Mouse (Mus musculus) liver, embryonic 15.5 days (tissue): Measurements from ENCODE around the gene Tbc1d14. TPM values are rescaled to one million over a fixed set of nuclear protein-coding genes. Genes with fewer than 3 reads are reported as not detected.

Source experiments
- ATAC-seq: fragments of 200-750 bp; cut with Nextera tagmentation; 2 replicates; pipeline ENCODE4 v1.8.0; 2017; ENCODE audit warnings: moderate number of reproducible peaks, mild to moderate bottlenecking, moderate library complexity; ENCODE audit not compliant: insufficient read depth
- H3K27ac ChIP-seq: fragments of 300-500 bp; sonication (generic); replicated peaks from 2 replicates; pipeline ENCODE4 v1.5.1; 2015; ENCODE audit warnings: mild to moderate bottlenecking, inconsistent platforms
- H3K27me3 ChIP-seq: fragments of 300-500 bp; sonication (generic); 2 replicates; pipeline ENCODE4 v1.6.1; 2015; ENCODE audit warnings: mild to moderate bottlenecking, inconsistent platforms
- H3K36me3 ChIP-seq: fragments of 300-500 bp; sonication (generic); replicated peaks from 2 replicates; pipeline ENCODE4 v1.6.1; 2015; ENCODE audit warnings: moderate library complexity, mild to moderate bottlenecking, inconsistent platforms
- H3K4me1 ChIP-seq: fragments of 300-500 bp; sonication (generic); replicated peaks from 2 replicates; pipeline ENCODE4 v1.6.1; 2015; ENCODE audit warnings: inconsistent platforms
- H3K4me2 ChIP-seq: fragments of 300-500 bp; sonication (generic); 2 replicates; pipeline ENCODE4 v1.6.1; 2015; ENCODE audit warnings: moderate library complexity, mild to moderate bottlenecking, inconsistent platforms
- H3K4me3 ChIP-seq: fragments of 300-500 bp; sonication (generic); replicated peaks from 2 replicates; pipeline ENCODE4 v1.5.1; 2015; ENCODE audit warnings: mild to moderate bottlenecking, inconsistent platforms
- H3K9ac ChIP-seq: fragments of 300-500 bp; sonication (generic); 2 replicates; pipeline ENCODE4 v1.6.1; 2015; ENCODE audit warnings: moderate library complexity, mild to moderate bottlenecking, inconsistent platforms
- H3K9me3 ChIP-seq: fragments of 300-500 bp; sonication (generic); replicated peaks from 2 replicates; pipeline ENCODE4 v1.6.1; 2016; ENCODE audit warnings: inconsistent platforms
- WGBS: fragments of 180-500 bp; shearing (Covaris S2); methylation state at CpG from one replicate; pipeline ENCODE4 v1.1.7; 2015; ENCODE audit warnings: mixed read lengths; ENCODE audit not compliant: insufficient replicate concordance; 5-methylcytosine and 5-hydroxymethylcytosine counted together
- polyA plus RNA-seq: library from polyadenylated mRNA; unstranded; fragments of >200 nt; fragmentation: Nextera tagmentation; extraction: Ambion mirVana; gene quantifications from 2 replicates; pipeline ENCODE4 v1.2.1, GENCODE M21; 2015

The Tbc1d14 gene
- polyA plus RNA-seq, 1 experiment from 2014 or later, result 9.0 TPM

DNA sequence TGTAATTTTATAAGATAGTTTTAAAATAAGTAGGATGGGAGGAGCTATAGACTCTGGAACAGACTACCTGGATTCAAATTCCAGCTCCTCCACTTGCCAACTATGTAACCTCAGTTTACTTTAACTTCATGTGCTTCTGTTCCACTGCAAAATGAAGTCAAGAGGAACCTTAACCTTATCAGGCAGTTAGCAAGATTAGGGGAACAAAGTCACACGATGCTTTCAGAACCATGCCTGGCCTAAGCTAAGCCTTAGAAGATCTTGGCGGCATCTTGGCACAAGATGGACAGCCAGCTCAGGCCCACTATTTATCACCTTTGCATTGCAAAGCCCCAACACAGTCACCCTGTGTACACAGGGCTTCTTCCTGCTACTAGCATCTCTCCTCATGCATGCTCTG is 14.1 kb downstream of the Tbc1d14 start:
- Histone ChIP-seq H3K4me2 (no peak overlapping the region), H3K9ac (no peak overlapping the region), H3K27me3 (no peaks in the 10 kb centered on the region), H3K27ac (no peak overlapping the region), H3K36me3 (no peaks in the 10 kb centered on the region), H3K4me1 (peaks cover 57% of the 10 kb centered on the region), H3K9me3 (no peaks in the 10 kb centered on the region), H3K4me3 (no peak overlapping the region)
- ATAC-seq, result no peak
- 42% methylated on average over 2 of the region's 2 CpGs for WGBS

DNA sequence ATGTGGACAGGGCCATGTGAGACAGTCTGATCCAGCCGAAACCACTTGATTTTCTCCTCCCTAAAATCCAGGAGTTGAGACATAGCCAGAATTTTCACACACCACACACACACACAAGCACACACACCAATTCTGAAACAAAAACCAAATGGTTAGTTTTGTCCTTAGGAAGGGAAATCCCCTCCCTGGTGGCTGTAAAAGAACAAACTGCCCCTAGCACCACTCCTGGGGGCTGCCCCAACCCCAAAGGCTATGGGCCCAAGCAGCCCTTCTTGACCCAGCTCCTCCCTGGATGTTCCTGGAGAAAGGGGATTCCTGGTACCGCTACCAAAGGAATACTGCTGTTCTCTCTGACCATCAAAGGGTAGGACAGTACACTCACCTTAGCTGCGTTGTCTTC is 16.6 kb downstream of the Tbc1d14 start:
- 82% methylated on average over 3 of the region's 3 CpGs for WGBS
- no peak for ATAC-seq
- Histone ChIP-seq H3K36me3 (peaks cover 8% of the 10 kb centered on the region), H3K9ac (no peak overlapping the region), H3K4me3 (no peak overlapping the region), H3K4me2 (no peak overlapping the region), H3K4me1 (peaks cover 66% of the 10 kb centered on the region), H3K27ac (no peak overlapping the region), H3K27me3 (no peaks in the 10 kb centered on the region), H3K9me3 (no peaks in the 10 kb centered on the region)

DNA sequence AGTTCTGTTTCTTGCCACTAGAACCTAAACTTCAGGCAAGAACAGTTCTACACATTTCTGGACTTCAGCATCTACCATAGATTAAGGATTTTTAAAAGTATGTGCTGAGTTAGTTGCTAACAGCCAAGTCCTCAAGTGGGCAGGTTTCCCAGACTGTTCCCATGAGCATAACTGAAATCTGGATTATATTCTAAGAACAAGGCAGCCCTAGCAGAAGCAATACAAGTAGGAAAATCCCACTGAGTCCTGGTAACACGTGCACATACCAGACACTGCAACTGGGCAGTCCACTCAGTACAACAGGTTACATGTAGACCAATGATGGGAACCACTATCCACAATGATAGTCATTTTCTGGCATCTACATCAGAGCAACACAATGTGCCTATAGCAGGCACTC is 17.3 kb downstream of the Tbc1d14 start:
- Histone ChIP-seq H3K9ac (no peak overlapping the region), H3K4me2 (no peak overlapping the region), H3K4me1 (peaks cover 59% of the 10 kb centered on the region), H3K27ac (no peak overlapping the region), H3K4me3 (no peak overlapping the region), H3K36me3 (peaks cover 15% of the 10 kb centered on the region), H3K9me3 (no peaks in the 10 kb centered on the region), H3K27me3 (no peaks in the 10 kb centered on the region)
- 63% methylated on average over 1 of the region's 1 CpGs for WGBS
- ATAC-seq, result no peak

DNA sequence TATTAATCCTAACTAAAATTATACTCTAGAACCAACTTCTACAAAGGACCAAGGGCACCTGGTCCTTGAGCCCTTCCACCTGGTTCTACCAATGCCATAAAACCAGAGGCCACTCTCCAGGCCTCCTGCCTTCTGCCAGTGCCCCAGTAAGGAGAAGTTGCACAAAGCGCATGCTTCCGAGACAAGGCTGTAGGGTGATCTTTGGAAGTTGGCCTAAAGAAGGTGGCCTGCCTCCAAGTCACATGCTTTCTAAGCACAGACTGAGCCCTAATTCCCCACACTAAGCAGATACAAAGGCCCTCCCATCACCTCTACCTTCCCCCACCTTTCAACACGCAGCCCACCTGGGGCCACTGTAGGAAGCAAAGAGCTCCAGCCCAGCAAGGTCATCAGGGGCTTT is 17.8 kb downstream of the Tbc1d14 start:
- H3K9ac ChIP-seq, result no peak overlapping the region
- 77% methylated on average over 3 of the region's 3 CpGs for WGBS
- H3K4me1 ChIP-seq, result peaks cover 54% of the 10 kb centered on the region
- no peak overlapping the region for H3K4me3 ChIP-seq
- H3K9me3 ChIP-seq, result no peaks in the 10 kb centered on the region
- H3K4me2 ChIP-seq, result no peak overlapping the region
- no peaks in the 10 kb centered on the region for H3K27me3 ChIP-seq
- H3K36me3 ChIP-seq, result peaks cover 20% of the 10 kb centered on the region
- H3K27ac ChIP-seq, result peak overlapping the region; percentile 43; the same call in 1 of the 2 replicates
- ATAC-seq, result no peak

DNA sequence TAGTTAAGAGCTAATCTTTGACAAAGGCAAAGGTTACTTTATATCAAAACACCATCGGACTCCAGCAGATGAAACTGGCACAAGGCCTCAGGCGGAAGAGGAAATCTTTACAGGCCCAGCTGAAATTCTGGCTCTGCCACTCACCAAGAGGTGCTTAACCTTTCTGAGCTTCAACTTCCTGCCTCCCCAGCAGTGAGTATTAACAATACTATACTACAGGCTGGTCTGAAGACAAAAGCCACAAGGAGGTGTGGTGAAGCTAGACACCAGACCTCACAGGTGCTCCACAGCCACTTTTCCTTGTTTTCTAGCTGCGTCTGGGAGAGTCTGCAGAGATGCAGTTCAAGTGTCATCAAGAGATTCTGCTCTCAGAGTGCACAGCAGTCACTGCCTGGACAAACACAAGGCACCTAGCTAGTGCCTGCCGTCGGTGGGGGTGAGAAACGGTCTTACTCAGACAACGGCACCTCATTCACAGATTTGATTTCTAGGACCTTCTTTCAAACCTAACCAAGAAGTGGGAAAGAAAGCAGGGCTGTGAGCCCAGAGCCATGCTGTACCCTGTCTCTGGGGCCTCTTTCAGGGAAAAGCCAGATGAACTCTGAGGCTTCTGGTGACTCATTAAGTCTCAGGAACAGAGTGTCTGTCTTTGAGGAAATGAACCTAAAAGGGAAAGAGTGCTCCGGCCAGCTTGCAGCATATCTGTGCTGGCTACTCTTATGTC is 18.8 kb downstream of the Tbc1d14 start:
- 42% methylated on average over 8 of the region's 8 CpGs for WGBS

DNA sequence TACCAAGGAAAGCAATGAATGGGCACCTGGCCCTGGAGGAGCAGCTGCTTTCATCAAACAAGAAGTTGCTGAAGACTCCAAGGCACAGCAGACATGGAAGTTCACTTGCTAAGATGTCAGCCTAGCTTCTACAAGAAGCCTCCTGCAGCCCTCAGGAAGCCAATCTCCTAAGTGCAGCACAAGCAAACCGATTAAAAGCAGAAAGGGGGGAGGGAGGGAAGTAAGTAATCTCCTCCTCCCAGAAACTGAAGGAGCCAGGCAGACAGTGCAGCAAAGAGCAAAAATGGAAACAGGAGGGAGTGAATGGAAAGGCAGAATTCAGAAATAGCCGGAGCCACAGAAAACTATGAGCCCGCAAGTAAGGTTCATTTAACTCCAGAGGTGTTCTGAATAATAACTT is 19.7 kb downstream of the Tbc1d14 start:
- peak overlapping the region; percentile 33; the same call in 1 of the 2 replicates for H3K9ac ChIP-seq
- H3K4me2 ChIP-seq, result peak overlapping the region; percentile 54
- 16% methylated on average over 3 of the region's 3 CpGs for WGBS
- ATAC-seq, result peak; percentile 69
- H3K27me3 ChIP-seq, result no peaks in the 10 kb centered on the region
- no peaks in the 10 kb centered on the region for H3K9me3 ChIP-seq
- H3K36me3 ChIP-seq, result peaks cover 22% of the 10 kb centered on the region
- peak overlapping the region; percentile 74 for H3K27ac ChIP-seq
- no peak overlapping the region; the same call in 1 of the 2 replicates for H3K4me3 ChIP-seq
- H3K4me1 ChIP-seq, result peaks cover 56% of the 10 kb centered on the region

More for the DNA sequence above, 18.8 kb downstream of the Tbc1d14 start:
- Histone ChIP-seq H3K4me1 (peaks cover 51% of the 10 kb centered on the region), H3K9me3 (no peaks in the 10 kb centered on the region), H3K4me2 (no peak overlapping the region), H3K27ac (peak overlapping the region; percentile 61), H3K9ac (no peak overlapping the region), H3K36me3 (peaks cover 22% of the 10 kb centered on the region), H3K27me3 (no peaks in the 10 kb centered on the region), H3K4me3 (no peak overlapping the region)
- peak; percentile 28; the same call in 1 of the 2 replicates for ATAC-seq

DNA sequence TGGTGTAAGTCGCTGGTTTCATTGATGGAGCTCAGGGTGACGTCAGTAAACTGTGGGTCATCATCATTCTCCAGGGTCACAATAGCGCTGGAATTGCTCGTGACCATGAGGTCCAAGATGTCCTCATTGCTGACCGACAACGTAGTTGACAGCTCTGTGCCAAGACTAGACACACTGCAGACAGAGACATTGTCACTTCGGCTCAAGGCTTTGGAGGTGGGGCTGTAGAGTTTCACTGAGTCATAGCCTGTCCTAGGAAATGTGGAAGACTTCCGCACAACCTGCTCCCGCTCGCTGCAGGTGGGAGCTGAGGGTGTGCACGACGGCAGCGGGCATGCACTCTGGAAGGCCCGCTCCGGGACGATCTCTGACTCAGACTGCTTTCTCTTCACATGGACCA is 21.7 kb downstream of the Tbc1d14 start:
- peaks cover 74% of the 10 kb centered on the region for H3K4me1 ChIP-seq
- H3K9me3 ChIP-seq, result no peaks in the 10 kb centered on the region
- peaks cover 22% of the 10 kb centered on the region for H3K36me3 ChIP-seq
- ATAC-seq, result no peak
- no peak overlapping the region for H3K27ac ChIP-seq
- no peaks in the 10 kb centered on the region for H3K27me3 ChIP-seq
- WGBS, result 87% methylated on average over 16 of the region's 16 CpGs
- H3K9ac ChIP-seq, result no peak overlapping the region
- H3K4me3 ChIP-seq, result no peak overlapping the region
- H3K4me2 ChIP-seq, result no peak overlapping the region

DNA sequence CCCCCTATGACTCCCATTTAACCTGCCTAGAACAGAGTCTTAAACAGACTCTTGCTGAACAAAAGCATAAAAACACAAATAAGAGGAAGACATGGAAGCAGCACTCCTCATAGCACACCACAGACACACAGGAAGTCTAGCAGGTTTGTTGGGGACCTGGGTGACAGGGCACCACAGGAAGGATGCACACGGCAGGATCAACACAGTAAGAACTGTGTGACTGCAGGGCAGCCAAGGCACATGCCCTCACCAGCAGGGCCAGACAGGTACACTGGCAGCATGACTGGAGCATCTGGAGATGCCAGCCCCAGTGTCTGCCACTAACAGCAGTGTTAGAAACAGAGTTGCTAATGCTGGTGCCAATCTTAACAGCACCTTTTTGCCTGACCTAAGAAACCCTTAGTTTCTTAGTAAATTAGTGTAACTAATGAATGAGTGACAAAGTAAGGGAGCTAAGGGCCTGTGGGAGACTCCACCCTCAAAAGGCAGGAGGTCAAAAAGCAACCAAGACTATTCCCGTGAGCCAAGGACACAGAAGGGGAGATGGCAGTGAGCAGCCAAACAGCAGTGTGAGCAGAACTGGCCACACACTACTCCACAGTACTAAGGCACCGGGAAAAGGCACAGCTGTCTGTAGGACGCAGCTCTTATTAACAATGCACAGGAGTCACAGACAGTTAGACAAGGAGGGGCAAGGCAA is 22.4 kb downstream of the Tbc1d14 start:
- 69% methylated on average over 4 of the region's 4 CpGs for WGBS
- Histone ChIP-seq H3K27ac (0 out of 2 replicates have a peak overlapping the region, but pooled peaks have one; percentile 24), H3K4me2 (no peak overlapping the region), H3K9me3 (no peaks in the 10 kb centered on the region), H3K36me3 (peaks cover 22% of the 10 kb centered on the region), H3K4me1 (peaks cover 74% of the 10 kb centered on the region), H3K9ac (no peak overlapping the region), H3K27me3 (no peaks in the 10 kb centered on the region), H3K4me3 (no peak overlapping the region)
- no peak for ATAC-seq

DNA sequence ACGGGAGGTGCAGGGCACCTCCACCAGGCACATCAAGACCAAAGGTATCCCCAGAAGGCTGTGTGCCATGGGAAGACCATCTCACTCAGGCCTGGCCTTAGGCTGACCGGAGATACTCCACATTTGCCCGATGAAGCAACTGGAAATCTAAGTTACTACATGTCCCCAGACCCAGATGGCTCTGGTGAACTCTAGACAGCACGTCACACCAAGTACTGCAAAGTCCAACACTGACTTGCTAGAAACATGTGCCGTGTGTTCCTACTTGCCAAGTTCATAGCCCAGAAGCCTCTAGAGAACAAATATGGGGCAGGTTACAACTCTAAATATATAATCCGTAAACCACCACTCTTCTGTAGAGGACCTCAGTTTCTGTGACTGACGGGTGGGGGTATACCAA is 23.0 kb downstream of the Tbc1d14 start:
- Histone ChIP-seq H3K4me1 (peaks cover 71% of the 10 kb centered on the region), H3K27me3 (no peaks in the 10 kb centered on the region), H3K36me3 (peaks cover 22% of the 10 kb centered on the region), H3K4me3 (no peak overlapping the region), H3K27ac (no peak overlapping the region), H3K9ac (no peak overlapping the region), H3K9me3 (no peaks in the 10 kb centered on the region), H3K4me2 (no peak overlapping the region)
- whole genome bisulfite sequencing, result 80% methylated on average over 7 of the region's 7 CpGs
- ATAC-seq, result no peak

DNA sequence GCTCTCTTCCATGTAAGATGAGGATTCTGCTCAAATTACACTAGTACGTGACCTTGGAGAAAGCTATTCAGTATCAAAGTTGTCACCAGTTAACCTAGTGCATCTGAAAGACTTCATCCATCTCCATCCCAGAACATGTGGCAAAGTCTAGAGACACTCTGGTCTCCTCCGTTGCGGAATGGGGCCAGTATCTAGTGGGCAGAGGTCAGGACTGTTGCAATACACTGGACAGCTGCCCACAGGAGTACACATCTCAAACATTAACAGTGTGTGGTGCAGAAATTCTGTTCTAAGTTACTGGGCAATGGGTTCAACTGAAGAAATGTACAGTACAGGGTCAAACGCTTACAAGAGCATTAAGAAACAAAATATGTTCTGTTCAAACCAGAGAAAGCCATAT is 25.0 kb downstream of the Tbc1d14 start:
- Histone ChIP-seq H3K27me3 (no peaks in the 10 kb centered on the region), H3K4me1 (peaks cover 72% of the 10 kb centered on the region), H3K9ac (no peak overlapping the region), H3K27ac (peak overlapping the region; percentile 56; the same call in 1 of the 2 replicates), H3K9me3 (no peaks in the 10 kb centered on the region), H3K4me3 (no peak overlapping the region), H3K36me3 (peaks cover 22% of the 10 kb centered on the region), H3K4me2 (no peak overlapping the region)
- ATAC-seq, result peak; percentile 72
- WGBS, result 76% methylated on average over 4 of the region's 4 CpGs

DNA sequence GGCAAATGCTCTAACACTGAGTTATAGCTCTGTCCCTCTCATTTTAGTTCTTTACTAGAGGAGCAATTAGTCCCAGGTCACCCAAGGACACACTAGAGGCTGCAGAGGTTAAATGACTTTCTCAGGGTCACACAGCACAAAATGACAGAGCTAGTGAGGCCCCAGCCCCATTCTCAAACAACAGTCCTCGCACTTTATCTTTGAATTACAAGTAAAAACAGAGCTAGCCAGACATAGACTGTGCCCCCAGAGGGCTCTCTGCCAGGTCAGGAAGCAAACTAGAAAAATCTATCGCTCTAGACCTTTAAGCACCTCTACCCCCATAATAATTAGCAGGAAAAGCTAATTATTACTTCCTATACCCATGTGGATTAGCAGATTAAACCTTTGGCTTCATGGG is 25.4 kb downstream of the Tbc1d14 start:
- Histone ChIP-seq H3K9ac (no peak overlapping the region), H3K27me3 (no peaks in the 10 kb centered on the region), H3K27ac (peak overlapping the region; percentile 42; the same call in 1 of the 2 replicates), H3K9me3 (no peaks in the 10 kb centered on the region), H3K36me3 (peaks cover 22% of the 10 kb centered on the region), H3K4me2 (no peak overlapping the region), H3K4me1 (peaks cover 72% of the 10 kb centered on the region), H3K4me3 (no peak overlapping the region)
- ATAC-seq, result no peak
- WGBS, result 55% methylated on average over 2 of the region's 2 CpGs
